Mouse (Mus musculus) small intestine, adult 2 months (tissue): ENCODE results near the gene Rsph1. TPM values are rescaled to one million over a fixed set of nuclear protein-coding genes. Genes with fewer than 3 reads are reported as not detected.
A peak's percentile ranks its signal among the peaks of the same experiment; 100 is the strongest.

Experiments
- H3K27ac ChIP-seq: fragments of 200-500 bp; 2 replicates; pipeline ENCODE4 v1.5.1; 2012; ENCODE audit warnings: low read depth, low read length, control low read depth, inconsistent platforms; ENCODE audit not compliant: insufficient read depth
- H3K27me3 ChIP-seq: fragments of 200-500 bp; 2 replicates; pipeline ENCODE4 v1.6.1; 2012; ENCODE audit warnings: mild to moderate bottlenecking, moderate library complexity, low read length, inconsistent platforms; ENCODE audit not compliant: control insufficient read depth, insufficient read depth
- H3K36me3 ChIP-seq: fragments of 200-500 bp; 2 replicates; pipeline ENCODE4 v1.6.1; 2012; ENCODE audit warnings: mild to moderate bottlenecking, low read length, control low read depth, inconsistent platforms; ENCODE audit not compliant: control insufficient read depth, insufficient read depth
- H3K4me1 ChIP-seq: fragments of 200-500 bp; 2 replicates; pipeline ENCODE4 v1.6.1; 2012; ENCODE audit warnings: low read length, inconsistent platforms, mixed read lengths; ENCODE audit not compliant: control insufficient read depth, insufficient read depth, insufficient read length
- H3K4me3 ChIP-seq: fragments of 200-500 bp; 2 replicates; pipeline ENCODE4 v1.5.1; 2012; ENCODE audit warnings: low read depth, mild to moderate bottlenecking, control low read depth, inconsistent platforms, low read length, moderate library complexity
- CTCF ChIP-seq: fragments of 200-500 bp; IDR thresholded peaks from 2 replicates; pipeline ENCODE4 v1.5.1; 2012; ENCODE audit warnings: low read depth, mild to moderate bottlenecking, control low read depth, inconsistent platforms, low read length, moderate library complexity, mixed read lengths; ENCODE audit not compliant: insufficient replicate concordance, insufficient read length; ENCODE audit errors: extremely low read depth
- POLR2A ChIP-seq: fragments of 200-500 bp; IDR thresholded peaks from 2 replicates; pipeline ENCODE4 v1.6.1; 2012; ENCODE audit warnings: low read depth, mild to moderate bottlenecking, control low read depth, inconsistent platforms, low read length, moderate library complexity
- WGBS: fragments of 180-500 bp; shearing (Covaris S2); methylation state at CpG from one replicate; pipeline ENCODE4 v1.1.7; 2018; 5-methylcytosine and 5-hydroxymethylcytosine counted together
- polyA plus RNA-seq: library from polyadenylated mRNA; depleted of rRNA; stranded (reverse); fragments of >200 nt; gene quantifications from 2 replicates; pipeline ENCODE4 v1.2.3, GENCODE M21; 2012

Rsph1 gene
- polyA plus RNA-seq, 1 experiment, result 0.46 TPM

DNA sequence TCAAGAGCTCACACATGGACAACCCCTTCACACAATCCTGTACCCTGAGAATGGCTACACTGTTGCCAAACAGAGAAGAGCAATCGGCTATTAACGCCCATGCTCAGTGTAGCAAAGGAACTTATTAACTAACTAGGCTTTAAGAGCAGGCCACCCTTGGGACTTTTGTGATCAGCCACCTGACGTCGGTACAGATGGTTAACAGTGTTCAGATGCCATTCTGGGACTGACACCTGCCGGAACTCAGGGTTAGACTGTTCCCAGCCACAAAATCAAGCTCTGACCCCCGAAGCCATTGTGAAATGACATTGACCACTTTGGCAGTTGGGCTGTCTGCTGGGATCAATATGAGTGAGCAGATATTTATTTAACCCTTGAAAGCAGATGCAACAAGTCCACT lies 15.8 kb downstream of the Rsph1 start:
- H3K4me3 ChIP-seq, result no peak overlapping the region
- no peaks in the 10 kb centered on the region for H3K27me3 ChIP-seq
- H3K27ac ChIP-seq, result no peak overlapping the region
- WGBS, result 68% methylated on average over 6 of the region's 6 CpGs
- TF ChIP-seq POLR2A (no peak), CTCF (no peak)
- peaks cover 8% of the 10 kb centered on the region for H3K4me1 ChIP-seq
- no peaks in the 10 kb centered on the region for H3K36me3 ChIP-seq

GRCm38 (mm10) chr17:31260430-31260829 lies 16.8 kb downstream of the Rsph1 start:
- Histone ChIP-seq H3K36me3 (no peaks in the 10 kb centered on the region), H3K4me3 (no peak overlapping the region), H3K27me3 (no peaks in the 10 kb centered on the region), H3K27ac (no peak overlapping the region), H3K4me1 (peaks cover 8% of the 10 kb centered on the region)
- TF ChIP-seq CTCF (no peak), POLR2A (no peak)
- 30% methylated on average over 7 of the region's 7 CpGs for WGBS

DNA sequence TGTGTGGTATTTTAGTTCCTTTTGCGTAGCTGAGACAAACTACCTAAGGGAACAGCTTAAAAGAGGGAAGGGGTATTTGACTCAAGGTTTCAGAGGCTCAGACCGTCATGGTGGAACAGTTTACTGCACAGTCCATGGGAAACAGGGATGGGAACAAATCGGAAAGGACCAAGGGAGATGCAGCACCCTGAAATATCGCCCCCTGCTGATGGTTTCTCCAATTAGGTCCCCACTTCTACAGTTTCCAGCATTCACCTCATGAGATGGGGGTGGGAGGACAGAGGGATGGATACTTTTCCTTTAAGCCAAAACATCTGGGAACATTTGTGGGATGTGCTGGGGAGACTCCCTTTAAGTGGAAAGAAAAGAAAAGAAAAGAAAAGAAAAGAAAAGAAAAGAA lies 17.4 kb downstream of the Rsph1 start:
- Histone ChIP-seq H3K27me3 (no peaks in the 10 kb centered on the region), H3K4me1 (peaks cover 8% of the 10 kb centered on the region), H3K36me3 (no peaks in the 10 kb centered on the region), H3K27ac (no peak overlapping the region), H3K4me3 (no peak overlapping the region)
- 76% methylated on average over 4 of the region's 4 CpGs for WGBS
- TF ChIP-seq POLR2A, result no peak
- TF ChIP-seq CTCF, result peak; percentile 28; the same call in 1 of the 2 replicates

DNA sequence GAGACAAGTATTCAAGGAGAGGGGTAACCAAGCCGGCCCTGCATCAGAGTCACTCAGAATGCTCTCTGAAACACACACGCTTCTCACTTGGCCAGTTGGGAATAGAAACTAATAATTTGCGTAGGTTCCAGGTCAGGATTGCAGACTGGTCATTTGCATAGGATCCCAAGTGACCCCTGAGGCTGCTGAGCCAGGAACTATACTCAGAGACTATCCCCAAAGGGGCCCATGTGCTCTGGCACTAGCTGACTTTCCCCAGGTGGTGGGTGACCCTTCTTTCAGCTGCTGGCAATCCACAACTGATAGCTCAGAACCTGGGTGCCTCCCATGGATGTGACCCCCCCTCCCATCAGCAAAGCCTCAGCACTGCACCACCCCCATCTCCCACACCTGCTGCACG lies 18.0 kb downstream of the Rsph1 start:
- TF ChIP-seq CTCF (no peak), POLR2A (no peak)
- Histone ChIP-seq H3K4me1 (peaks cover 3% of the 10 kb centered on the region; the same call in 1 of the 2 replicates), H3K4me3 (no peak overlapping the region), H3K27me3 (no peaks in the 10 kb centered on the region), H3K27ac (no peak overlapping the region), H3K36me3 (no peaks in the 10 kb centered on the region)
- WGBS, result 91% methylated on average over 4 of the region's 4 CpGs

GRCm38 (mm10) chr17:31258310-31258865 lies 18.8 kb downstream of the Rsph1 start:
- no peak overlapping the region for H3K27ac ChIP-seq
- TF ChIP-seq CTCF (no peak), POLR2A (no peak)
- H3K4me1 ChIP-seq, result peaks cover 3% of the 10 kb centered on the region; the same call in 1 of the 2 replicates
- H3K4me3 ChIP-seq, result no peak overlapping the region
- H3K27me3 ChIP-seq, result no peaks in the 10 kb centered on the region
- 90% methylated on average over 9 of the region's 9 CpGs for WGBS
- no peaks in the 10 kb centered on the region for H3K36me3 ChIP-seq

DNA sequence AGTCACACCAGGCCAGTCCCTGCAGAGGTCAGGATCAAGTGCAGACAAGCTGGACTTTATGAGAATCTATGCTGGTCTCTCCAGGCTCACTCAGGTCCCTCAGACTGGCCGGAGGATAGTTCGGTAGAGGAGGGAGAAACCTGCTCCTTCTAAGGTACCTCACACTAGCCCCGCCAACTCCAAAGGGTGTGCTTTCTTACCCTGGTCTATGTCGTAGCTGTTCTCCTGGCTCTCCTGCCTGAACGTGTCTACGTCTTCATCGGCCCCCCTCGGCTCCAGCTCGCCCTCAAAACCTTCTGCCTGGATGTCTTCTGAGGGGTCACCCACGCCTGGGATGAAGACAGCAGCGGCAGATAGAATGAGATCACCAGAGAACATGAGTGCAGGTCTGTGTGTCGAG lies 19.3 kb downstream of the Rsph1 start:
- Histone ChIP-seq H3K4me1 (peaks cover 3% of the 10 kb centered on the region; the same call in 1 of the 2 replicates), H3K4me3 (no peak overlapping the region), H3K27ac (no peak overlapping the region), H3K36me3 (no peaks in the 10 kb centered on the region), H3K27me3 (no peaks in the 10 kb centered on the region)
- TF ChIP-seq POLR2A (no peak), CTCF (no peak)
- 92% methylated on average over 12 of the region's 12 CpGs for WGBS

- no peaks in the 10 kb centered on the region for H3K36me3 ChIP-seq
- no peak overlapping the region for H3K4me3 ChIP-seq
- WGBS, result 74% methylated on average over 1 of the region's 1 CpGs
- H3K27ac ChIP-seq, result no peak overlapping the region
- H3K27me3 ChIP-seq, result no peaks in the 10 kb centered on the region
- peaks cover 3% of the 10 kb centered on the region; the same call in 1 of the 2 replicates for H3K4me1 ChIP-seq
- no peak for TF ChIP-seq CTCF
- TF ChIP-seq POLR2A, result no peak
Observed at GRCm38 (mm10) chr17:31257149-31257548, 20.0 kb downstream of the Rsph1 start.
